Mouse (Mus musculus) E14TG2a.4 (cell line): ENCODE results near the gene Jhy.

Source experiments
- CTCF ChIP-seq: conservative IDR thresholded peaks from 2 replicates; pipeline ENCODE4 v1.5.1; 2014; ENCODE audit warnings: low read length
- NANOG ChIP-seq: IDR thresholded peaks from 2 replicates; pipeline ENCODE4 v1.6.1; 2014; ENCODE audit warnings: borderline replicate concordance, low read length, mixed read lengths
- POU5F1 ChIP-seq: IDR thresholded peaks from 2 replicates; pipeline ENCODE4 v1.6.1; 2014; ENCODE audit warnings: low read length, borderline replicate concordance

DNA sequence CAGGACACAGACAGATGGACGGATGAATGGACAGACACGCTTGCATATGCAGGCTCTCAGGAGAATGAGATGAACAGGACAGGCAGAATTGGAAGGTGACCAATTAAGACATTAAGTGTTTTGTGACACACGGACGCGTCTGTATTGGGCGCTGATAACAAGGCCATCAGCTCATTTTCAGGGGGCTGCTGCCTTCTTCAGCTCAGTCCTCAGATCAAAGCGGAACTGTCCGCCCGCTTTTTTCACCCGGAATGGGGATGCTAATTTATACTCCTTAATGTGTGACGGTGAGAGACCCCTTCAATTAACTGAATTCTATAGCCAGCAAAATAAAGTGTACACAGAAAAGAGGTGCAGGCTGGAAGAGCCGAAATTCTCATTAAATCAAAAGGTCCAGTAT lies 74.5 kb downstream of the Jhy start:
- no peak for TF ChIP-seq CTCF
- no peak for TF ChIP-seq POU5F1
- TF ChIP-seq NANOG = no peak
